Mouse (Mus musculus) midbrain, embryonic 16.5 days (tissue): Measurements from ENCODE around the gene Snx10. TPM values are rescaled to one million over a fixed set of nuclear protein-coding genes. Genes with fewer than 3 reads are reported as not detected.

ENCODE experiments used
- ATAC-seq: fragments of 200-750 bp; cut with Nextera tagmentation; 2 replicates; pipeline ENCODE4 v1.8.0; 2017; ENCODE audit warnings: moderate TSS enrichment
- H3K27ac ChIP-seq: fragments of 300-500 bp; sonication (generic); 2 replicates; pipeline ENCODE4 v1.5.1; 2014; ENCODE audit warnings: mild to moderate bottlenecking, low read length, mixed read lengths
- H3K27me3 ChIP-seq: fragments of 300-500 bp; sonication (generic); 2 replicates; pipeline ENCODE4 v1.6.1; 2014; ENCODE audit warnings: low read depth, low read length, mixed read lengths; ENCODE audit not compliant: control insufficient read depth, insufficient read depth
- H3K36me3 ChIP-seq: fragments of 300-500 bp; sonication (generic); 2 replicates; pipeline ENCODE4 v1.6.1; 2014; ENCODE audit warnings: mild to moderate bottlenecking, low read length, moderate library complexity, mixed read lengths; ENCODE audit not compliant: control insufficient read depth, insufficient read depth
- H3K4me1 ChIP-seq: fragments of 300-500 bp; sonication (generic); 2 replicates; pipeline ENCODE4 v1.6.1; 2014; ENCODE audit warnings: mild to moderate bottlenecking, low read length, mixed read lengths; ENCODE audit not compliant: control insufficient read depth, insufficient read depth
- H3K4me2 ChIP-seq: fragments of 300-500 bp; sonication (generic); 2 replicates; pipeline ENCODE4 v1.6.1; 2014; ENCODE audit warnings: mild to moderate bottlenecking, low read length, mixed read lengths
- H3K4me3 ChIP-seq: fragments of 300-500 bp; sonication (generic); 2 replicates; pipeline ENCODE4 v1.5.1; 2014; ENCODE audit warnings: low read depth, mild to moderate bottlenecking, low read length, moderate library complexity, mixed read lengths
- H3K9ac ChIP-seq: fragments of 300-500 bp; sonication (generic); 2 replicates; pipeline ENCODE4 v1.6.1; 2014; ENCODE audit warnings: low read depth, low read length, mixed read lengths
- H3K9me3 ChIP-seq: fragments of 300-500 bp; sonication (generic); replicated peaks from 2 replicates; pipeline ENCODE4 v1.6.1; 2014; ENCODE audit warnings: mild to moderate bottlenecking, low read length, mixed read lengths; ENCODE audit not compliant: control insufficient read depth, poor library complexity, severe bottlenecking
- WGBS: fragments of 180-500 bp; shearing (Covaris S2); extraction: QIAGEN DNeasy Blood & Tissue Kit; methylation state at CpG from one replicate; pipeline ENCODE4 v1.1.7; 2014; 5-methylcytosine and 5-hydroxymethylcytosine counted together
- polyA plus RNA-seq: library from polyadenylated mRNA; unstranded; fragments of >200 nt; fragmentation: Nextera tagmentation; extraction: Ambion mirVana; gene quantifications from 2 replicates; pipeline ENCODE4 v1.2.1, GENCODE M21; 2015

Snx10 gene
- polyA plus RNA-seq, 1 experiment from 2014 or later, result 68.9 TPM

- 21% methylated on average over 5 of the region's 5 CpGs for WGBS
- Histone ChIP-seq H3K27me3 (no peaks in the 10 kb centered on the region), H3K9me3 (no peaks in the 10 kb centered on the region), H3K4me1 (peaks cover 7% of the 10 kb centered on the region), H3K4me3 (peak overlapping the region; percentile 85), H3K27ac (no peak overlapping the region; the same call in 1 of the 2 replicates), H3K4me2 (peak overlapping the region; percentile 63), H3K9ac (0 out of 2 replicates have a peak overlapping the region, but pooled peaks have one; percentile 89), H3K36me3 (no peaks in the 10 kb centered on the region)
- ATAC-seq, result peak; percentile 18; the same call in 1 of the 2 replicates
Observed at GRCm38 (mm10) chr6:51523310-51523709, 391 bp upstream of the Snx10 start.

GRCm38 (mm10) chr6:51524321-51524931 is 725 bp downstream of the Snx10 start:
- under 1% methylated on average over 20 of the region's 21 CpGs for WGBS
- H3K36me3 ChIP-seq, result no peaks in the 10 kb centered on the region
- no peaks in the 10 kb centered on the region for H3K27me3 ChIP-seq
- H3K4me2 ChIP-seq, result peak overlapping the region; percentile 63
- no peaks in the 10 kb centered on the region for H3K9me3 ChIP-seq
- peaks cover 15% of the 10 kb centered on the region for H3K4me1 ChIP-seq
- H3K4me3 ChIP-seq, result peak overlapping the region; percentile 85
- peak overlapping the region; percentile 89 for H3K9ac ChIP-seq
- peak; percentile 83 for ATAC-seq
- H3K27ac ChIP-seq, result peak overlapping the region; percentile 77

- no peaks in the 10 kb centered on the region for H3K36me3 ChIP-seq
- no peaks in the 10 kb centered on the region for H3K27me3 ChIP-seq
- peak overlapping the region; percentile 85 for H3K4me3 ChIP-seq
- peak overlapping the region; percentile 89 for H3K9ac ChIP-seq
- H3K4me1 ChIP-seq, result peaks cover 18% of the 10 kb centered on the region
- no peaks in the 10 kb centered on the region for H3K9me3 ChIP-seq
- WGBS, result 45% methylated on average over 5 of the region's 5 CpGs
- ATAC-seq, result peak; percentile 44
- H3K4me2 ChIP-seq, result peak overlapping the region; percentile 63
- no peak overlapping the region for H3K27ac ChIP-seq
Observed at GRCm38 (mm10) chr6:51525001-51525400, 1.3 kb downstream of the Snx10 start.

GRCm38 (mm10) chr6:51529457-51529856 is 5.8 kb downstream of the Snx10 start:
- 18% methylated on average over 7 of the region's 7 CpGs for WGBS
- H3K27me3 ChIP-seq, result no peaks in the 10 kb centered on the region
- H3K9me3 ChIP-seq, result no peaks in the 10 kb centered on the region

GRCm38 (mm10) chr6:51533467-51534200 is 9.9 kb downstream of the Snx10 start:
- Histone ChIP-seq H3K4me2 (no peak overlapping the region), H3K9me3 (no peaks in the 10 kb centered on the region), H3K27me3 (no peaks in the 10 kb centered on the region), H3K4me3 (no peak overlapping the region), H3K4me1 (peaks cover 10% of the 10 kb centered on the region), H3K36me3 (peaks cover 2% of the 10 kb centered on the region; the same call in 1 of the 2 replicates), H3K9ac (no peak overlapping the region), H3K27ac (no peak overlapping the region)
- WGBS, result 71% methylated on average over 6 of the region's 6 CpGs
- ATAC-seq, result no peak

More at GRCm38 (mm10) chr6:51529457-51529856, 5.8 kb downstream of the Snx10 start:
- Histone ChIP-seq H3K9ac (no peak overlapping the region), H3K36me3 (peaks cover 2% of the 10 kb centered on the region; the same call in 1 of the 2 replicates), H3K27ac (no peak overlapping the region; the same call in none of the 2 replicates), H3K4me3 (no peak overlapping the region), H3K4me2 (no peak overlapping the region), H3K4me1 (peaks cover 18% of the 10 kb centered on the region)
- ATAC-seq, result no peak

GRCm38 (mm10) chr6:51535571-51535970 is 11.9 kb downstream of the Snx10 start:
- no peak overlapping the region for H3K4me2 ChIP-seq
- H3K36me3 ChIP-seq, result peaks cover 2% of the 10 kb centered on the region; the same call in 1 of the 2 replicates
- no peak overlapping the region for H3K9ac ChIP-seq
- no peaks in the 10 kb centered on the region for H3K27me3 ChIP-seq
- H3K9me3 ChIP-seq, result no peaks in the 10 kb centered on the region
- H3K4me3 ChIP-seq, result no peak overlapping the region
- 73% methylated on average over 10 of the region's 10 CpGs for WGBS
- H3K4me1 ChIP-seq, result no peaks in the 10 kb centered on the region
- H3K27ac ChIP-seq, result no peak overlapping the region
- ATAC-seq, result no peak

GRCm38 (mm10) chr6:51540525-51540924 is 16.8 kb downstream of the Snx10 start:
- Histone ChIP-seq H3K4me2 (no peak overlapping the region), H3K9me3 (no peaks in the 10 kb centered on the region), H3K4me1 (peaks cover 5% of the 10 kb centered on the region), H3K4me3 (no peak overlapping the region), H3K27me3 (no peaks in the 10 kb centered on the region), H3K9ac (no peak overlapping the region), H3K36me3 (no peaks in the 10 kb centered on the region), H3K27ac (no peak overlapping the region)
- 94% methylated on average over 6 of the region's 6 CpGs for WGBS
- ATAC-seq, result no peak

- H3K9ac ChIP-seq, result no peak overlapping the region
- no peak for ATAC-seq
- no peak overlapping the region for H3K4me2 ChIP-seq
- no peak overlapping the region for H3K4me3 ChIP-seq
- H3K27me3 ChIP-seq, result no peaks in the 10 kb centered on the region
- 90% methylated on average over 7 of the region's 7 CpGs for WGBS
- no peaks in the 10 kb centered on the region for H3K9me3 ChIP-seq
- H3K4me1 ChIP-seq, result peaks cover 5% of the 10 kb centered on the region
- no peak overlapping the region for H3K27ac ChIP-seq
- no peaks in the 10 kb centered on the region for H3K36me3 ChIP-seq
Observed at GRCm38 (mm10) chr6:51541422-51541821, 17.7 kb downstream of the Snx10 start.

GRCm38 (mm10) chr6:51542147-51542546 is 18.4 kb downstream of the Snx10 start:
- Histone ChIP-seq H3K4me2 (no peak overlapping the region), H3K27me3 (no peaks in the 10 kb centered on the region), H3K9me3 (no peaks in the 10 kb centered on the region), H3K4me1 (peaks cover 5% of the 10 kb centered on the region), H3K27ac (no peak overlapping the region), H3K4me3 (no peak overlapping the region), H3K9ac (no peak overlapping the region), H3K36me3 (no peaks in the 10 kb centered on the region)
- no peak for ATAC-seq
- WGBS, result 84% methylated on average over 4 of the region's 4 CpGs
